Mouse (Mus musculus) kidney, postnatal 25 days (tissue): Measurements from ENCODE around the gene Hes6.

Source experiments
- DNase-seq, 2 experiments: peaks; one replicate each; pipeline ENCODE4 v3.0.0; 2021; ENCODE audit warnings: mixed read lengths in 2 of 2

The Hes6 gene

GRCm38 (mm10) chr1:91441855-91442254 lies 28.0 kb upstream of the Hes6 start:
- no peak for DNase-seq

- DNase-seq = peak in 1 of 2 experiments; percentile 85
Observed at GRCm38 (mm10) chr1:91439776-91440175, 25.9 kb upstream of the Hes6 start.

- DNase-seq = no peak
Observed at GRCm38 (mm10) chr1:91437573-91437972, 23.7 kb upstream of the Hes6 start.

- no peak for DNase-seq
Observed at GRCm38 (mm10) chr1:91437083-91437400, 23.2 kb upstream of the Hes6 start.

- peak; percentile 94 to 96 for DNase-seq
Observed at GRCm38 (mm10) chr1:91436380-91437082, 22.7 kb upstream of the Hes6 start.

GRCm38 (mm10) chr1:91435606-91436130 lies 21.8 kb upstream of the Hes6 start:
- DNase-seq = peak in 1 of 2 experiments; percentile 46

GRCm38 (mm10) chr1:91434905-91435304 lies 21.1 kb upstream of the Hes6 start:
- DNase-seq = no peak

GRCm38 (mm10) chr1:91430761-91431160 lies 16.9 kb upstream of the Hes6 start:
- peak in 1 of 2 experiments; percentile 52 for DNase-seq

- peak in 1 of 2 experiments; percentile 38 for DNase-seq
Observed at GRCm38 (mm10) chr1:91429212-91429611, 15.4 kb upstream of the Hes6 start.

GRCm38 (mm10) chr1:91428614-91429013 lies 14.8 kb upstream of the Hes6 start:
- peak; percentile 88 to 97 for DNase-seq

GRCm38 (mm10) chr1:91426397-91426796 lies 12.6 kb upstream of the Hes6 start:
- peak in 1 of 2 experiments; percentile 24 for DNase-seq

- peak in 1 of 2 experiments; percentile 49 for DNase-seq
Observed at GRCm38 (mm10) chr1:91420601-91421065, 6.8 kb upstream of the Hes6 start.

- DNase-seq = peak in 1 of 2 experiments; percentile 46
Observed at GRCm38 (mm10) chr1:91419862-91420600, 6.2 kb upstream of the Hes6 start.

GRCm38 (mm10) chr1:91417991-91418390 lies 4.2 kb upstream of the Hes6 start:
- DNase-seq = peak in 1 of 2 experiments; percentile 17

- no peak for DNase-seq
Observed at GRCm38 (mm10) chr1:91415311-91415710, 1.5 kb upstream of the Hes6 start.

GRCm38 (mm10) chr1:91414903-91415302 lies 1.1 kb upstream of the Hes6 start:
- no peak for DNase-seq

- DNase-seq = peak; percentile 77 to 90
Observed at GRCm38 (mm10) chr1:91413536-91413897, 321 bp downstream of the Hes6 start.

- DNase-seq = peak; percentile 96 to 99
Observed at GRCm38 (mm10) chr1:91413030-91413506, 770 bp downstream of the Hes6 start.

GRCm38 (mm10) chr1:91412286-91413029 lies 1.4 kb downstream of the Hes6 start:
- DNase-seq = peak; percentile 40 to 75

- peak in 1 of 2 experiments; percentile 56 for DNase-seq
Observed at GRCm38 (mm10) chr1:91411631-91412285, 2.1 kb downstream of the Hes6 start.

GRCm38 (mm10) chr1:91407819-91408218 lies 6.0 kb downstream of the Hes6 start:
- no peak for DNase-seq

GRCm38 (mm10) chr1:91405406-91406169 lies 8.2 kb downstream of the Hes6 start:
- peak in 1 of 2 experiments; percentile 50 for DNase-seq
